Mouse (Mus musculus) large intestine, adult 2 months (tissue): Measurements from ENCODE around the gene Eef1a2. TPM values are rescaled to one million over a fixed set of nuclear protein-coding genes. Genes with fewer than 3 reads are reported as not detected.
"Not testable (repeated sequence)": the region's sequence is repeated elsewhere in the genome, so short reads cannot be mapped to it uniquely, and the experiment has no call there.

Experiments used
- DNase-seq: peaks from one replicate; pipeline ENCODE4 v3.0.0-alpha.2; 2012; ENCODE audit warnings: low read depth, low spot score
- WGBS: fragments of 180-500 bp; shearing (Covaris S2); methylation state at CpG from one replicate; pipeline ENCODE4 v1.1.7; 2018; 5-methylcytosine and 5-hydroxymethylcytosine counted together
- polyA plus RNA-seq: library from polyadenylated mRNA; depleted of rRNA; stranded (reverse); fragments of >200 nt; gene quantifications from 2 replicates; pipeline ENCODE4 v1.2.3, GENCODE M21; 2012; rRNA removed

Eef1a2 gene
- polyA plus RNA-seq, result 3.4 and 3.9 TPM in 2 replicates

DNA sequence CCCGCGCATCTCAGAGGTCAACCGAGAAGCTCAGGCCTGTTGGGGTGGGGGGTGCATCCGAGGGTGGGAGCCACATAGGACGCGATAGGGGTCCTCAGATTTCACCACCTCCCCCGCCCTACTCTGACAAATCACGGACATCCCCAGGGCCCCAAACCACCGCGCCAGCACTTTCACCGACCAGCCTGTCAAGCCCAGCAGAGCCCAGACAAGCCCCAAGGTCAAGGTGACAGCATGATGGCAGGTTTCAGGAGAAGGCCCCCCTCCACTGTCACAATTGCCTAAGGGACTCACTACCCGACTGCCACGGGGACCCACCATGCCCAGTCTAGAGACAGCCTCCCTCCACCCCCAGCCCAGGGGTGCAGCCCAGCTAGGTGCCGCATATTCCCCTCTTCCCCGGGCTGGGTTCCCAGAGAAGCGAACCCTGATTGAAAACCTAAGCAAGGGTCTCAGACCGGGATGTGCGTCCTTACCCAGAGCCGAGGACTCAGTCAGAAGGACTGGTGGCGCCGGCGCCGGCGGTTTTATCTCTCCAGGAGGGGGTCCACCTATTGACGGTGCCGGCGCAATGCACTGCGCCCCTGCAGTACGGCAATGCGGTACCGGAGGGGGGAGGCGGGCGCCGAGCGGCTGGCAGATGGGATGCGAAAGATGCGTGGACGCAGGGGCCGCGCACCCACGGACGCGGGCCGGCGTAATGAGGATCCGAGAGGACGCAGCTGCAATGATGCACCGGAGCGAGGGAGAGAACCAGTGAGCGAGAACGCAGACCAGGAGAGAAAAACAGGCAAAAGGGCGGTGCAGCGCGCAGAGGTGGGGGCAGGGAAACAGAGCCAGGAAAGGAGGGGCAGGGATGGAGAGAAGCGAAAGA lies at the start of gene Eef1a2:
Gene Eef1a2, minus strand, starts transcription at position 767 of the 874 bp plus-strand sequence.
- WGBS, result 6% methylated on average over 55 of the region's 55 CpGs
- DNase-seq, result no peak

- WGBS, result 37% methylated on average over 9 of the region's 9 CpGs
- no peak for DNase-seq
Observed at GRCm38 (mm10) chr2:181206118-181206517, 49.3 kb upstream of the Eef1a2 start.

GRCm38 (mm10) chr2:181205678-181206077 lies 48.9 kb upstream of the Eef1a2 start:
- 84% methylated on average over 5 of the region's 5 CpGs for WGBS
- DNase-seq, result no peak

DNA sequence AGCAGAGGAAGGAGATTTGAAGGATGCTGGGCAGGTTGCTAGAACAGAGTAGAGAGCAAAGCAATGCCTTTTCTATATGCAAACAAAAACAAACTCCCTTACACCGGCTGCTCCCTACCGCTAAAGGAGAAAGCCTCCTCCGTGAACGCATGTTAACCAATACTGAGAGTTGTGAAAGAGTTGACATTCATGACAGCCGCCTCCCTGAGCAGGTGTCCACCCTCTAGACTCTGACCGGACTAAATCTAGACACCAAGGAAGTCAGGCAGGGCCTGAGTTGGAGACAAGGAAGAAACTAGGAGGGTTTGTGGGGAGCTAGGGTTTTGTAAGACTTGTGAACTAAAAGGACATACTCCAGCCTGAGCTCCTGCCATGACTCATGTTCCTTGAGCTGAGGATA lies 46.1 kb upstream of the Eef1a2 start:
- WGBS, result 34% methylated on average over 6 of the region's 6 CpGs
- no peak for DNase-seq

GRCm38 (mm10) chr2:181202422-181202821 lies 45.6 kb upstream of the Eef1a2 start, which contains the start of gene Ptk6:
Gene Ptk6, minus strand, starts transcription at chr2:181202789.
- 56% methylated on average over 3 of the region's 3 CpGs for WGBS
- DNase-seq, result no peak

DNA sequence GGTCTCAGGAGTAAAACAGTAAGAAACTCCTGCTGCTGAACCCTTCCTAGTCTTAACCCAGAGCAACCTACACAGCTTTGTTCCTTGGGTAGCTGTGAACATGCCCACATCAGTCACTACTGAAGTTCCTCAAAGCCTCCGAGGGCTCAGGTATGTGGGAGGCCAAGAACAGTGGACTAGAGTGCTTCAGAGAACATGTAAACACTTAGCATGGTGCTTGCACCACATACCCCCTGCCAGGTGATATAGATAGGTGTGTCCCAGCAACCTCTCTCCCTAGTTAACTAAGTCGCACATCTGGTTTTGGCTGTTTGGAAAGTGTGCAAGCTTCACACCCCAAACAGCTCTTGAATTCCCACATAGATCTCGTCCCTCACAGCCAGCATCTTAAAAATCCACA lies 44.8 kb upstream of the Eef1a2 start:
- DNase-seq, result no peak
- WGBS, result 34% methylated on average over 3 of the region's 3 CpGs

GRCm38 (mm10) chr2:181196628-181197300 lies 40.0 kb upstream of the Eef1a2 start:
- 52% methylated on average over 4 of the region's 4 CpGs for WGBS
- no peak for DNase-seq

DNA sequence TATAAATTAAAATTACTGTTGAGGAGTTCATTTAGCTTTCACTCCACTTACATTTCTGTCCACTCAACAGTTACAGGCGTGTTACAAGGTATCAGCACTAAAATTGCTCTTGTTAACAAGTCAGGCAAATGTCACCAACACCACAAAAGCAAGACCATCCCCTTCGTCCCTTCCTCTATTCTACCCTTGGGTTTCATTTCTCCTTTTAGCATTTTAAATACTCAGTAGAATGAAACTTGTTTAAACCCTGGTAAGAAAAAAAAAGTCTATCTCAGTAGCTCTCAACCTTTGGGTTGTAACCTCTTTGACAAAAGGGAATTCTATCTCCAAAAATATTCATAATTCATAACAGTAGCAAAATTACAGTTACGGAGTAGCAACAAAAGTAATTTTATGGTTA lies 36.2 kb upstream of the Eef1a2 start:
- DNase-seq, result no peak
- WGBS, result 73% methylated on average over 3 of the region's 3 CpGs

GRCm38 (mm10) chr2:181191936-181192335 lies 35.1 kb upstream of the Eef1a2 start:
- WGBS, result 71% methylated on average over 4 of the region's 4 CpGs
- DNase-seq, result no peak

DNA sequence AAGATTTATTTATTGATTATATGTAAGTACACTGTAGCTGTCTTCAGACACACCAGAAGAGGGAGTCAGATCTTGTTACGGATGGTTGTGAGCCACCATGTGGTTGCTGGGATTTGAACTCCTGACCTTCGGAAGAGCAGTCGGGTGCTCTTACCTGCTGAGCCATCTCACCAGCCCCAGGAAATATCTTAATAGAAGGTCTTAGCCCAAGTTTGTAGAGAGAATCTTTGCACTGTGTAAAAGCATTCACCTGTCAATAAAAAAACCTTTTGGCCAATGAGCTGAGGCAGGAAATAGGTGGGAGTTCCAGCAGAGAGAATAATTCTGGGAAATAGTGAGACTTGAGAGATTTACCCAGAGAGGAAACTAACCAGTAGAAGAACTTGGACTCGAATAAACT lies 34.6 kb upstream of the Eef1a2 start:
- WGBS, result 58% methylated on average over 4 of the region's 4 CpGs

GRCm38 (mm10) chr2:181189321-181189720 lies 32.5 kb upstream of the Eef1a2 start:
- 68% methylated on average over 1 of the region's 1 CpGs for WGBS
- DNase-seq, result no peak

More for the DNA sequence above, 34.6 kb upstream of the Eef1a2 start:
- not testable (repeated sequence) for DNase-seq

- no peak for DNase-seq
- WGBS, result 31% methylated on average over 2 of the region's 2 CpGs
Observed at GRCm38 (mm10) chr2:181188681-181189080, 31.9 kb upstream of the Eef1a2 start.

- DNase-seq, result peak; percentile 89
- WGBS, result 1% methylated on average over 62 of the region's 64 CpGs
Observed at GRCm38 (mm10) chr2:181187121-181188000, 30.5 kb upstream of the Eef1a2 start, which contains the start of gene Ppdpf. Gene Ppdpf, plus strand, starts transcription at chr2:181187247.

DNA sequence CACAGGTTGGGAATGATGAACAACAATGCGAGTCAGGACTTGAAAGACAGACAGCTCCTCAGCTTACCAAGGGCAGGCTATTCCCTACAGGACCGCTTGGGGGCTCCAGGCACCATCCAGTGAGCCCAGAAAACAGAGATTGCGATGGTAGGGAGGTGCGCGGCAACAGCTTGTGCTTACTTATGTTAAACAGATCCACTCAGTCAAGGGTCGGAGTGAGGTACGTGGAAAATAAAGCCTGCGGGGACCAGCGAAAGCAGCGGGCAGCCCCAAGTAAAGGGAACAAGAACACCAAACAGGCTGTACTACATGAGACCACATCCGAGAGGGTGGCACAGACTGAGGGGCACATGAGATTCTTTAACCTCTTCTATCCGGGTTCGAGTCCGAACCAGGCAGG lies 29.8 kb upstream of the Eef1a2 start:
- DNase-seq, result no peak

DNA sequence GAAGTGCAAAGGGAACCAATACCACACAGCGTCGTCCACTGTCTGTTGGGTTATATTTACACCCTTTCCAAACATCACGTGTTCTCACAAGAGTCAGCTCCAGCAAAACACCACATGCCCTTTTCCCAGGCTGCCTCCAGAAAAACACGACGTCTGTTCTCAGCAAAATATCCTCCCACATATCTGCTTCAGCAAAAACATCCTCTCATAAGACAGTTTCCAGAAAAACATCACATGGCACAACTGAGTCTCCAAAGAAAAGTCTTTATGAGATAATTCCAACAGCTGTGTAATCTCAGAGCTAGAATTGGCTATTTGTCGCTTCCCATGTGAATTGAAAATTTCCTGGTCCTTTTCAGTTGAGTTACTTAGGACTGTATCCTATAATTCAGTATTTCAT lies 24.1 kb upstream of the Eef1a2 start:
- 65% methylated on average over 6 of the region's 6 CpGs for WGBS
- DNase-seq, result no peak

More for the DNA sequence above, 29.8 kb upstream of the Eef1a2 start:
- under 1% methylated on average over 14 of the region's 14 CpGs for WGBS

GRCm38 (mm10) chr2:181178471-181178870 lies 21.7 kb upstream of the Eef1a2 start:
- WGBS, result 68% methylated on average over 5 of the region's 5 CpGs

DNA sequence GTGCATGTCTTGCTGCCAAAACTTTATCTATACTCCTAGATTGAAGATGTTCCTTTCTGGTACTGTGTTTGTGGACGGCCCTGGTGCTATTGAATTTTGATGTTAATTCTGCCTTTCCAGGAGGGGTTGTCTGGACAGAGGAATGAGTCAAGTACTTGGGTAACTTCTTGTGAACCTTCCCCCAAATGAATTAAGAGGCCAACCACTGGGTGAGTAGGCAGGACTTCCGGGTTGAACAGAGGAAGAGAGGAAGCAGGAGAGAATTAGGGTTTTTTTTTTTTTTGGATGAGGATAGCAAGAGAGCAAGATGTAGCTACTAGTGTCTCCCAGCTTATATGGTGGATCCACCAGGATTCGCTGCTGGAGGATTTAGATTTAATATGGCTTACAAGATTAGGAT lies 21.2 kb upstream of the Eef1a2 start:
- DNase-seq, result no peak
- WGBS, result 73% methylated on average over 3 of the region's 3 CpGs

More at GRCm38 (mm10) chr2:181178471-181178870, 21.7 kb upstream of the Eef1a2 start:
- DNase-seq, result no peak

GRCm38 (mm10) chr2:181174646-181175045 lies 17.8 kb upstream of the Eef1a2 start:
- WGBS, result 85% methylated on average over 3 of the region's 3 CpGs
- DNase-seq, result no peak

DNA sequence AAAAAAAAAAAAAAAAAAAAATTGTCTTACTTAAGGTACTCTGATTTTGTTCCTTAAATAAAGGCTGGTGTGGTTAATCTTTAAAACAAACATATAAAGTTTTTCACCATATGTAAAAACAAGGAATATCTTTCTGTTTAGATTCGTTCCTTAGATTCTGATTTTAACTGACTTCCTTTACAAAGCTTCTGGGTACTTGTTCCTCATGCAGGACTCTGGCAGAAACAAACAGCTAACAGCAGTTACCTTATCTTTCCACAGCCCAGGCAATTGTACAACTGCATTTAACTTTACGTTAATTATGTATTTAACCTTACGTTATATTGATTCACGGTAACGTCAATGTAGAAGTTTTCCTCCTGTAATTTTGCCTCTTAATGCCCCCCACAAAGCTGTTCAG lies 9.7 kb upstream of the Eef1a2 start:
- 46% methylated on average over 5 of the region's 5 CpGs for WGBS

GRCm38 (mm10) chr2:181160821-181161220 lies 4.0 kb upstream of the Eef1a2 start:
- DNase-seq, result no peak
- 45% methylated on average over 4 of the region's 4 CpGs for WGBS

More for the DNA sequence above, 9.7 kb upstream of the Eef1a2 start:
- no peak for DNase-seq
